Mouse (Mus musculus) hindbrain, embryonic 12.5 days (tissue): ENCODE results near the gene Evi5. TPM values are rescaled to one million over a fixed set of nuclear protein-coding genes. Genes with fewer than 3 reads are reported as not detected.

ENCODE experiments used
- ATAC-seq: fragments of 200-750 bp; cut with Nextera tagmentation; 2 replicates; pipeline ENCODE4 v1.8.0; 2017; ENCODE audit warnings: moderate TSS enrichment; ENCODE audit not compliant: low FRiP score
- H3K27ac ChIP-seq: fragments of 300-500 bp; sonication (generic); 2 replicates; pipeline ENCODE4 v1.5.1; 2016; ENCODE audit warnings: mild to moderate bottlenecking
- H3K27me3 ChIP-seq: fragments of 300-500 bp; sonication (generic); 2 replicates; pipeline ENCODE4 v1.6.1; 2016; ENCODE audit warnings: mild to moderate bottlenecking
- H3K36me3 ChIP-seq: fragments of 300-500 bp; sonication (generic); 2 replicates; pipeline ENCODE4 v1.6.1; 2016; ENCODE audit warnings: mild to moderate bottlenecking
- H3K4me1 ChIP-seq: fragments of 300-500 bp; sonication (generic); 2 replicates; pipeline ENCODE4 v1.6.1; 2016
- H3K4me2 ChIP-seq: fragments of 300-500 bp; sonication (generic); replicated peaks from 2 replicates; pipeline ENCODE4 v1.6.1; 2016; ENCODE audit warnings: mild to moderate bottlenecking
- H3K4me3 ChIP-seq: fragments of 300-500 bp; sonication (generic); 2 replicates; pipeline ENCODE4 v1.5.1; 2016; ENCODE audit warnings: mild to moderate bottlenecking
- H3K9ac ChIP-seq: fragments of 300-500 bp; sonication (generic); 2 replicates; pipeline ENCODE4 v1.6.1; 2016; ENCODE audit warnings: mild to moderate bottlenecking, moderate library complexity
- H3K9me3 ChIP-seq: fragments of 300-500 bp; sonication (generic); replicated peaks from 2 replicates; pipeline ENCODE4 v1.6.1; 2016; ENCODE audit warnings: mild to moderate bottlenecking
- whole genome bisulfite sequencing: fragments of 180-500 bp; shearing (Covaris S2); methylation state at CpG from one replicate; pipeline ENCODE4 v1.1.7; 2016; 5-methylcytosine and 5-hydroxymethylcytosine counted together
- polyA plus RNA-seq: library from polyadenylated mRNA; unstranded; fragments of >200 nt; fragmentation: Nextera tagmentation; extraction: Ambion mirVana; gene quantifications from 2 replicates; pipeline ENCODE4 v1.2.1, GENCODE M21; 2016

Gene Evi5
- polyA plus RNA-seq, 1 experiment from 2014 or later, result 62.3 TPM

DNA sequence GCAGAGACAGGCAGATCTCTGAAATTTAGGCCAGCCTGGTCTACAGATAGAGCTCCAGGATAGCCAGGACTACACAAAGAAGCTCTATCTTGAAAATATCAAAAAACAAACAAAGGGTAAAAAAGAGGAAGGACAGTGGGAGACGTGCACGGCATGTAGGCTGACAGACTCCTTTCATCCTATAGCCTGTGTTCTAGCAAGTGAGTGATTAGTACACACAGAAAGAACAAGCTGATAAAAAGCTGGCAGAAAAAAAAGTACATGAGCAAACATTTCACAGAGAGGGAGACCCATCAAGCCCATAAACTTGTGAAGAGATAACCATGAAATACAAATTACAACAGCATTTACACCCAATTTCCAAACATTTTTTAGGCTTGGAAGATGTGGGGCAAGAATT, 163.2 kb downstream of the Evi5 start:
- Histone ChIP-seq H3K4me2 (no peak overlapping the region), H3K4me1 (no peaks in the 10 kb centered on the region), H3K9me3 (no peaks in the 10 kb centered on the region), H3K27me3 (peaks cover 20% of the 10 kb centered on the region), H3K36me3 (no peaks in the 10 kb centered on the region), H3K4me3 (no peak overlapping the region), H3K27ac (no peak overlapping the region), H3K9ac (no peak overlapping the region)
- no peak for ATAC-seq
- 80% methylated on average over 2 of the region's 2 CpGs for WGBS

DNA sequence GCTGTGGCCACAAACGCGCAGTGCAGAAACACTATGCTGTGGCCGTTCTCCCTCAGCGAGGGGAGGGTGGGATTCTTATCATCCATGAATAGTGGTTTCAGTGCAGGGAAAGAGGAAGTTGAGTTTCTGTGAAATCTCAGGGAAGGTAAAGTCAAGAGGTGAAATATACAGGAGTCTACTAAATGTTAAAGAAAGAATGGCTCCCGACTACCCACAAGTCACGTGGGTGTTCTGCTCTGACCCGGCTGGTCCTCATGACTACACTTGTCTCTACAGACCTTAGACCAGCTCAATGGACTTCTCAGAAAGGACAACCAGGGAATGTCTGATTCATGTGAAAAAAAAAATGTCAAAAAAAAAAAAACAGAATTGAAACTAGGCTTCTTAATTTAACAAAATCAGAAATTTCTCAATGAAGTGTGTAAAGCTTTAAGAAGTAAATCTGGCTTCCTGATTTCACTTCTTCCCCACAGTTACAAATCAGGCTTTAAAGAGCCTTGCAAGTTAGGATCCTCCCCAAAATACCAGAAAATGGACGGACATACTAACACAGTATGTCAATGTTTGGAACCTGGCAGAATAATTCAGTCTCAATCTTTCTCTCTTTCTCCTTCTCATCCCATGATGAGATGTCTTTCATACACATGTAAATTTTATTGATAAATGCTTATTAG, 166.6 kb downstream of the Evi5 start:
- no peak for ATAC-seq
- Histone ChIP-seq H3K27ac (no peak overlapping the region), H3K4me2 (no peak overlapping the region), H3K36me3 (no peaks in the 10 kb centered on the region), H3K27me3 (0 out of 2 replicates have a peak, but pooled peaks cover 5% of the 10 kb centered on the region), H3K4me3 (no peak overlapping the region), H3K9ac (no peak overlapping the region), H3K4me1 (no peaks in the 10 kb centered on the region), H3K9me3 (no peaks in the 10 kb centered on the region)
- WGBS, result 94% methylated on average over 8 of the region's 8 CpGs

DNA sequence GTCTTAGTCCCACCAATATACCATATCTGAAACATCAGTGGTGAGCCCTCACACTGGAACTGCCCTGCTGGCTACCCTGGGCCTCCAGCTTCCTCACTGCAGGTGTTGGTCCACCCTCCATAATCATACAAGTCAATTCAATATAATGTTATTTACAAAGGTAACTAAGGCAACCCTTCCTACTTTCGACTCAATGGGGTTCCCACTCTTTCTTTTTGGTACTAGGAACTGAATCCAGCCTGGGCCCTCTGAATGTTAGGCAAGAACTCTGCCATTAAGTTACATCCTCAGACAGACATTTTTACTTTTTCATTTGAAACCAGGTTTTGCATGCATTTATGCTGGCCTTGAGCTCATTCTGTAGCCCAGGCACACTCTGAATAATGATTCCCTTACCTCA, 168.6 kb downstream of the Evi5 start:
- Histone ChIP-seq H3K4me3 (no peak overlapping the region), H3K4me2 (no peak overlapping the region), H3K36me3 (no peaks in the 10 kb centered on the region)

DNA sequence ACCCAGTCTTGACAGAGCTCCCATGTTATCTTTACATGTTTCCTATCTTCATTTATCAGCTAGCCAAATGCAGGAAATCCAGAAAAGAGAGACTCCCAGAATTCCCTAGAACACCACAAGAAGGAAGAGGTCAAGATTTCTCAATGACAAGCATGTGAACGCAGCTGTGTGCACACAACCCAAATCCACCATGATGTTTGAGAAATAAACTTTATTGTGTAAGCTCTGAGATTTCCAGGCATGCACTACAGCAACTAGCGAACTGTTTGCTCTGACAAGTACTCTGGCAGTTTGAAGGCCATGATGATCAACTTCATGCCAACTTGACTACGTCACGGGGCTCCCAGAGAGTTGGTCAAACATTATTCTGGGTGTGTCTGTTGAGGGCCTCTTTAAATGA, 169.2 kb downstream of the Evi5 start:
- WGBS, result 90% methylated on average over 4 of the region's 4 CpGs
- no peaks in the 10 kb centered on the region for H3K4me1 ChIP-seq
- no peaks in the 10 kb centered on the region for H3K27me3 ChIP-seq
- no peak for ATAC-seq
- H3K36me3 ChIP-seq, result no peaks in the 10 kb centered on the region
- no peak overlapping the region for H3K4me3 ChIP-seq
- H3K9ac ChIP-seq, result no peak overlapping the region
- no peak overlapping the region for H3K4me2 ChIP-seq
- H3K27ac ChIP-seq, result no peak overlapping the region
- H3K9me3 ChIP-seq, result no peaks in the 10 kb centered on the region

More for the DNA sequence above, 168.6 kb downstream of the Evi5 start:
- no peaks in the 10 kb centered on the region for H3K4me1 ChIP-seq
- ATAC-seq, result no peak
- 0 out of 2 replicates have a peak, but pooled peaks cover 2% of the 10 kb centered on the region for H3K27me3 ChIP-seq
- no peaks in the 10 kb centered on the region for H3K9me3 ChIP-seq
- no peak overlapping the region for H3K27ac ChIP-seq
- H3K9ac ChIP-seq, result no peak overlapping the region
- WGBS, result 73% methylated on average over 1 of the region's 1 CpGs

DNA sequence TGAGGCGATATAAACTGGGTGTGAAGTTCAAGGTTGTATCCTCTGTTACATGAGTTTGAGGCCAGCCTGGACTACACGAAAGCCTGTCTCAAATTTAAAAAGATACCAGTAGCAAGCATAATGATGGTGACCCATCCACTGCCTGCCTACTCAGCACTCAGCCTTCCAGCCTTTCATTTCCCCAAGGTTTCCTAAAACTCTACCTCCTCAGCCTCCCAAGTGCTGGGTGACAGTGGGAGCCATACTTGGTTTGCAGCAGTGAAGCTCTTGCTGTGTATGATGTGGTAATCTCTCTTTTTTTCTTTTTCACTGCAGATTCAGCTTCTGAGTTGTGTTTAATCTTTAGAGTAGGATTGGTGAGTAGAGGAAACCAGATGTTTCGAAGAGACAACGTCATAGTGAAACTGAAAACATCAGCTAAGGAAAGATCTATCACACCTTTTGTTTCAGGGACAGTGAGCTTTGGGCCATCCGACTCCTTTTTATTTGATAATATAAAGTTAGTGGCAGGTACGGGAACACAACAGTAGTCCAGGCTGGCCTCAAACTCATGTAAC, 171.6 kb downstream of the Evi5 start:
- H3K9me3 ChIP-seq, result no peaks in the 10 kb centered on the region

DNA sequence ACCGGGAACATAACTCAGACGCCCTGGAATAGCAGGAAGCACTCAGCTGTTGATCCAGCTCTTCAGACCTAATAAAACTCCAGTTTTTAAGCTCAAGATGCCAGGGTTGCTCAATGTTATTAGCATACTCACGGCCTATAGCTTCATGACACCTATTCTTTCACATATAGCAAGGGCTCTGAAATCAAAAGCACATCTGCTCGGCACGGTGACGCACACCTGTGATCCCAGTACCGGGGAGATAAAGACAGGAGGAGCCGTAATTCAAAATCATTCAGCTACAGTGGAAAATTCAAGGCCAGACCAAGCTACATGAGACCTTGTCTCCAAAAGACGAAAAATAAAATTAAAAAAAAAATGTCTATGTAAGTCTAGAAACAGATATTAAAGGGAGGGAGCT, 173.2 kb downstream of the Evi5 start:
- no peak overlapping the region for H3K4me3 ChIP-seq
- no peak for ATAC-seq

More for the DNA sequence above, 171.6 kb downstream of the Evi5 start:
- no peak overlapping the region for H3K9ac ChIP-seq
- H3K27ac ChIP-seq, result no peak overlapping the region
- H3K36me3 ChIP-seq, result no peaks in the 10 kb centered on the region
- no peaks in the 10 kb centered on the region for H3K4me1 ChIP-seq
- 91% methylated on average over 6 of the region's 6 CpGs for WGBS
- H3K4me2 ChIP-seq, result no peak overlapping the region
- no peak overlapping the region for H3K4me3 ChIP-seq
- ATAC-seq, result no peak
- H3K27me3 ChIP-seq, result no peaks in the 10 kb centered on the region

DNA sequence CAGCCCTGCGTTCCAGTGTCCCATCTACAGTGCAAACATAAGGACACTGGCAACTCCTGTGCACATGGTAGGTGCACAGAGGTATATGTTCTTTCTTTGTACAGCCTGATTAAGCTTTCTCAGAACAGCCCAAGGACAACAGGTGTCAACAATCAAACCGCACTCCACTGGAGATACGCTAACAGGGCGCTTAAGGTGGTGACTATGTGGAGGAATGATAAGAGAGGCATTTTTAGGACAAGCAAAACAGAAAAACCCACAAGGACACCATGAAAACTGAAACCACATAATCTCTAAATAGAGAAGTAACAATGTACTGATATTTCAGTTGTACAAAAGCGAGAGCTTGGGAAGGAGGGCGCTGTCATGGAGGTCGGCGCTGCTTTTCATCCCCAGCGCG, 174.0 kb downstream of the Evi5 start:
- Histone ChIP-seq H3K4me3 (no peak overlapping the region), H3K9me3 (no peaks in the 10 kb centered on the region), H3K36me3 (no peaks in the 10 kb centered on the region), H3K4me1 (no peaks in the 10 kb centered on the region), H3K4me2 (no peak overlapping the region), H3K9ac (no peak overlapping the region), H3K27me3 (no peaks in the 10 kb centered on the region), H3K27ac (no peak overlapping the region)
- no peak for ATAC-seq
- WGBS, result 93% methylated on average over 10 of the region's 10 CpGs

More for the DNA sequence above, 173.2 kb downstream of the Evi5 start:
- Histone ChIP-seq H3K36me3 (no peaks in the 10 kb centered on the region), H3K9ac (no peak overlapping the region), H3K27ac (no peak overlapping the region), H3K4me1 (no peaks in the 10 kb centered on the region), H3K27me3 (no peaks in the 10 kb centered on the region), H3K9me3 (no peaks in the 10 kb centered on the region), H3K4me2 (no peak overlapping the region)
- 85% methylated on average over 9 of the region's 9 CpGs for WGBS

DNA sequence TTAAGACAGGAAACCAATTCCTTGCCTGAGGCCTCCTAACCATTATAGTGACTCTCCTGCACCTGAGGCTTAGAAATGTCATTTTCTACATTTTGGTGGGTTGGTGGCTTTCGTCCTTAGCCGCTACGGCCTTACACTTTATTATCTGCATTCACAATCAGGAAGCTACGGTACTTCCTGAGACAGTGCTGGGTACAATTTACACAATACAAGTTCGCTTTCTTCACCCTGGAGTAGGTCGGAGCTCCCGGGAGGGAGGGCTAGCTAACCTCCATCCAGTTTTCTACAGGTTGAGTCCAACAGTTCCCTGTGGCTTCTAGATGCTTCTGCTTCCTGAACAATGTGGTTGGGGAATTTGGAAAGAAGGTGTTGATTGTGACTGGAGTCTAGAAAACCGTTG, 176.0 kb downstream of the Evi5 start:
- no peaks in the 10 kb centered on the region for H3K4me1 ChIP-seq
- no peaks in the 10 kb centered on the region for H3K27me3 ChIP-seq
- no peak for ATAC-seq
- H3K9me3 ChIP-seq, result no peaks in the 10 kb centered on the region
- no peak overlapping the region for H3K4me3 ChIP-seq
- H3K36me3 ChIP-seq, result no peaks in the 10 kb centered on the region
- no peak overlapping the region for H3K27ac ChIP-seq
- no peak overlapping the region for H3K4me2 ChIP-seq
- 87% methylated on average over 8 of the region's 8 CpGs for WGBS
- no peak overlapping the region for H3K9ac ChIP-seq

DNA sequence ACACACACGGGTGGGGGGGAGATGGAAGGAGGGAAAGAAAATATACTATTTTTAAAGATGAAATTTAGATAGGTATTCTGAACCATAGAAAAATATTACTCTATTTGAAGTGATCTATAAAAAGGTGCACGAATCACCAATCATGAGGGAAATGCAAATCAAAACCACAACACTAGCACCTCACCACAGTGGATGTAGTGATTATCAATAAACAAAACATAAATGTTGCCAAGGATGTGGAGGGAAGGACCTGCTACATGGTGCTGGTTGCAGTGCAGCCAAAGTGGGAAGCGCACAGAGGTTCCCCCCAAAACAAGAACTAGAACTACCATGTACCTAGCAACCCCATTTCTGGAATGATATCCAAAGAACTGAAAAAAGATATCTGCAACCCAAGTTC, 179.9 kb downstream of the Evi5 start:
- Histone ChIP-seq H3K27ac (no peak overlapping the region), H3K4me3 (no peak overlapping the region), H3K4me1 (no peaks in the 10 kb centered on the region), H3K9me3 (no peaks in the 10 kb centered on the region), H3K27me3 (no peaks in the 10 kb centered on the region; the same call in 1 of the 2 replicates), H3K9ac (no peak overlapping the region), H3K4me2 (no peak overlapping the region), H3K36me3 (no peaks in the 10 kb centered on the region)
- 84% methylated on average over 3 of the region's 3 CpGs for WGBS
- no peak for ATAC-seq

Other genes starting within 250 kb of the Evi5 start
- 0.23 TPM in 1 of 2 replicates, not detected in the other for gene Gfi1, start 149.1 kb downstream of the Evi5 start, polyA plus RNA-seq
- 0.13 and 0.22 TPM in 2 replicates for gene Ube2d2b, start 45.0 kb downstream of the Evi5 start, polyA plus RNA-seq
- 59.8 and 66.8 TPM in 2 replicates for gene Rpl5, start 25.4 kb upstream of the Evi5 start, polyA plus RNA-seq
- 31.0 and 31.4 TPM in 2 replicates for gene Fam69a, start 112.0 kb upstream of the Evi5 start, polyA plus RNA-seq
- 134 and 142 TPM in 2 replicates for gene Mtf2, start 190.6 kb upstream of the Evi5 start, polyA plus RNA-seq